Mouse (Mus musculus) neutrophil, adult 5-6 weeks (primary cell): ENCODE data around the gene Lrmda. TPM values are rescaled to one million over a fixed set of nuclear protein-coding genes. Genes with fewer than 3 reads are reported as not detected.

ENCODE experiments used
- ATAC-seq: fragments of 151-379, 151-347 bp; 2 replicates; pipeline ENCODE4 v1.8.0; 2017; ENCODE audit warnings: mild to moderate bottlenecking, moderate TSS enrichment; ENCODE audit not compliant: insufficient number of reproducible peaks, poor library complexity, low FRiP score, severe bottlenecking; ENCODE audit errors: extremely low read depth
- total RNA-seq: library from RNA; stranded (forward); fragments of 200-1000 nt; gene quantifications from 2 replicates; pipeline ENCODE4 v1.2.3, GENCODE M21; 2017

Lrmda gene
- total RNA-seq, 1 experiment from 2014 or later: 5.2 TPM

- ATAC-seq: no peak
Observed at GRCm38 (mm10) chr14:23057228-23057976, 1037.9 kb downstream of the Lrmda start.

GRCm38 (mm10) chr14:23057987-23058386 is 1038.5 kb downstream of the Lrmda start:
- no peak for ATAC-seq

GRCm38 (mm10) chr14:23078719-23079118 is 1059.2 kb downstream of the Lrmda start:
- ATAC-seq: no peak

- ATAC-seq: no peak
Observed at GRCm38 (mm10) chr14:23084241-23084773, 1064.8 kb downstream of the Lrmda start.

- ATAC-seq: no peak
Observed at GRCm38 (mm10) chr14:23084797-23085196, 1065.3 kb downstream of the Lrmda start.

GRCm38 (mm10) chr14:23093306-23093705 is 1073.8 kb downstream of the Lrmda start:
- ATAC-seq: no peak

- ATAC-seq: no peak
Observed at GRCm38 (mm10) chr14:23094546-23095157, 1075.1 kb downstream of the Lrmda start.

GRCm38 (mm10) chr14:23095158-23096016 is 1075.9 kb downstream of the Lrmda start:
- no peak for ATAC-seq

- ATAC-seq: no peak
Observed at GRCm38 (mm10) chr14:23096017-23096336, 1076.5 kb downstream of the Lrmda start.

GRCm38 (mm10) chr14:23096405-23096804 is 1076.9 kb downstream of the Lrmda start:
- no peak for ATAC-seq

Other genes starting within 250 kb of the Lrmda start
- 144 and 165 TPM in 2 replicates for gene Vdac2, start 194.5 kb upstream of the Lrmda start, total RNA-seq
- 9.5 and 17.2 TPM in 2 replicates for gene Comtd1, start 170.7 kb upstream of the Lrmda start, total RNA-seq
- 0.58 and 0.61 TPM in 2 replicates for gene Zfp503, start 30.1 kb upstream of the Lrmda start, total RNA-seq